Mouse (Mus musculus) limb, embryonic 14.5 days (tissue): ENCODE data around the gene D030056L22Rik. TPM values are rescaled to one million over a fixed set of nuclear protein-coding genes. Genes with fewer than 3 reads are reported as not detected.
A peak's percentile ranks its signal among the peaks of the same experiment; 100 is the strongest.

Experiments
- ATAC-seq: fragments of 200-750 bp; cut with Nextera tagmentation; 2 replicates; pipeline ENCODE4 v1.8.0; 2017; ENCODE audit warnings: low read depth, moderate number of reproducible peaks, moderate TSS enrichment; ENCODE audit not compliant: low FRiP score
- DNase-seq: peaks from one replicate; pipeline ENCODE4 v3.0.0-alpha.2; 2015; ENCODE audit warnings: low spot score
- H3K27ac ChIP-seq: fragments of 300-500 bp; sonication (generic); replicated peaks from 2 replicates; pipeline ENCODE4 v1.5.1; 2014; ENCODE audit warnings: low read depth, mild to moderate bottlenecking, low read length, moderate library complexity, mixed read lengths
- H3K27me3 ChIP-seq: fragments of 300-500 bp; sonication (generic); 2 replicates; pipeline ENCODE4 v1.6.1; 2014; ENCODE audit warnings: low read length, mixed read lengths; ENCODE audit not compliant: control insufficient read depth, insufficient read depth
- H3K36me3 ChIP-seq: fragments of 300-500 bp; sonication (generic); 2 replicates; pipeline ENCODE4 v1.6.1; 2014; ENCODE audit warnings: mild to moderate bottlenecking, low read length, moderate library complexity, mixed read lengths; ENCODE audit not compliant: control insufficient read depth, insufficient read depth
- H3K4me1 ChIP-seq: fragments of 300-500 bp; sonication (generic); 2 replicates; pipeline ENCODE4 v1.6.1; 2014; ENCODE audit warnings: antibody characterized with exemption, low read length, mixed read lengths; ENCODE audit not compliant: control insufficient read depth, insufficient read depth
- H3K4me2 ChIP-seq: fragments of 300-500 bp; sonication (generic); replicated peaks from 2 replicates; pipeline ENCODE4 v1.6.1; 2014; ENCODE audit warnings: low read depth, mild to moderate bottlenecking, low read length, moderate library complexity; ENCODE audit not compliant: severe bottlenecking
- H3K4me3 ChIP-seq: fragments of 300-500 bp; sonication (generic); replicated peaks from 2 replicates; pipeline ENCODE4 v1.5.1; 2014; ENCODE audit warnings: low read length
- H3K9ac ChIP-seq: fragments of 300-500 bp; sonication (generic); 2 replicates; pipeline ENCODE4 v1.6.1; 2014; ENCODE audit warnings: mild to moderate bottlenecking, low read depth, low read length, moderate library complexity; ENCODE audit not compliant: severe bottlenecking
- H3K9me3 ChIP-seq: fragments of 300-500 bp; sonication (generic); 2 replicates; pipeline ENCODE4 v1.6.1; 2016; ENCODE audit warnings: low read length; ENCODE audit not compliant: control insufficient read depth
- POLR2A ChIP-seq: fragments of 200-500 bp; IDR thresholded peaks from 2 replicates; pipeline ENCODE4 v1.8.0; 2012; ENCODE audit warnings: inconsistent platforms, mild to moderate bottlenecking, moderate library complexity, borderline replicate concordance; ENCODE audit not compliant: insufficient read depth, insufficient read length; ENCODE audit errors: extremely low read depth
- WGBS: fragments of 180-500 bp; shearing (Covaris S2); extraction: QIAGEN DNeasy Blood & Tissue Kit; methylation state at CpG from one replicate; pipeline ENCODE4 v1.1.7; 2014; 5-methylcytosine and 5-hydroxymethylcytosine counted together
- polyA plus RNA-seq, 2 experiments: library from polyadenylated mRNA; depleted of rRNA in 1 of 2; stranded (reverse) in 1 of 2; unstranded in 1 of 2; fragments of >200 nt; fragmentation: Nextera tagmentation in 1 of 2; extraction: Ambion mirVana in 1 of 2; gene quantifications; 2 replicates each; pipeline versions ENCODE4 v1.2.1 to v1.2.3; 2012 to 2014

D030056L22Rik gene
- polyA plus RNA-seq (2012; rRNA removed): 24.8 and 28.9 TPM in 2 replicates
- polyA plus RNA-seq (2014; fragmentation: Nextera tagmentation; extraction: Ambion mirVana): 25.8 and 26.7 TPM in 2 replicates

DNA sequence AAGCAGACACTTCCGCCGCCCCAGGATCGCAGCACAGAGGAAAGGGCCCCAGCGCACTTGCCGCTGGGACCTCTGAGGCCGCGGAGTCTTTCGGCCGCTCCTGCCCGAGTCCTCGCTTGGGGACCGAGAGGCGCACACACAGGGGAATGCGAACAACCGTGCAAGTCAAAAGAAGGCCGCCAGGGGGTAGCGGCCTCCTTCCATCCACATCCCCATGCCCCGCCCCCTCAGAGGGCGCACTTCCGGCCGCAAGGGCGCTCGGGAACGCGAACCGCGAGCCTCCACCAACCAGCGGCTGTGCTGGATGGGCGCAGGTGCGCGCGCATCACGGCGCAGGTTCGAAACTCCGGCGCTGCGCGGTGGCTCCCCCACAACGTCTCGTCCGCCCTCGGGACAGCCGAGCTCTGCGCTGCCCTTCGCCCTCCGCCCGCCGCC lies at the start of gene D030056L22Rik:
Gene D030056L22Rik, plus strand, starts transcription at position 328 of the 435 bp plus-strand sequence.
- TF ChIP-seq POLR2A: 0 out of 2 replicates have a peak, but pooled peaks have one; percentile 54
- Histone ChIP-seq H3K4me3 (peak within 1 kb of the TSS; percentile 79), H3K36me3 (peaks cover 2% of the 10 kb centered on the region), H3K9ac (peak within 1 kb of the TSS; percentile 81), H3K4me1 (peaks cover 15% of the 10 kb centered on the region), H3K27ac (peak within 1 kb of the TSS; percentile 96), H3K4me2 (peak within 1 kb of the TSS; percentile 82), H3K27me3 (no peaks in the 10 kb centered on the region), H3K9me3 (no peaks in the 10 kb centered on the region)
- ATAC-seq (peak; percentile 98), DNase-seq (peak; percentile 95)
- WGBS: 2% methylated on average over 36 of the region's 49 CpGs

DNA sequence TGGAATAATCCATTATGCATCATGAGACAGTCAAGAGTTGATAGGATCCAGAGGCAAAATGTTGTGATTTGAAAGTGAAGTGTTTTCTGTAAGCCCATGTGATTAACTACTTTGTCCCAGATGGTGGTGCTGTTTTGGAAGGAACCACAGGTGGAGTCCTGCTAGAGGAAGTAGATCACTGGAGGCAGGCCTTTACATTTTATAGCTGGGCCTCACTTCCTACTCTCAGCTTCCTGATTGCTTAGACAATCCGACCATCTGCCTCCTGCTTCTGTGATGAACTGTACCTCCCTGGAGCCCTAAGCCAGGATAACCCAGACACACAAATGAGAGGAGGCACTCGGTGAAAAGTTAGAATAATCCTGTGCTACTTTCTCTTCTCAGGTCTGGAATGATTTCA lies 49.1 kb upstream of the D030056L22Rik start:
- no peak overlapping the region for H3K4me3 ChIP-seq
- no peak overlapping the region for H3K4me2 ChIP-seq
- no peak for TF ChIP-seq POLR2A
- ATAC-seq (no peak), DNase-seq (no peak)
- no peaks in the 10 kb centered on the region for H3K9me3 ChIP-seq
- 38% methylated on average over 2 of the region's 2 CpGs for WGBS
- H3K27ac ChIP-seq: no peak overlapping the region
- no peaks in the 10 kb centered on the region for H3K4me1 ChIP-seq
- H3K9ac ChIP-seq: no peak overlapping the region
- H3K27me3 ChIP-seq: no peaks in the 10 kb centered on the region
- no peaks in the 10 kb centered on the region for H3K36me3 ChIP-seq

- no peak for ATAC-seq
- 86% methylated on average over 7 of the region's 7 CpGs for WGBS
- no peak overlapping the region for H3K27ac ChIP-seq
These were observed 46.0 kb upstream of the D030056L22Rik start for GRCm38 (mm10) chr19:18666966-18667365.

GRCm38 (mm10) chr19:18669551-18669950 lies 43.4 kb upstream of the D030056L22Rik start:
- no peak overlapping the region for H3K4me3 ChIP-seq
- 94% methylated on average over 7 of the region's 7 CpGs for WGBS
- H3K9me3 ChIP-seq: no peaks in the 10 kb centered on the region
- no peak overlapping the region for H3K27ac ChIP-seq
- TF ChIP-seq POLR2A: no peak
- no peaks in the 10 kb centered on the region for H3K36me3 ChIP-seq
- H3K4me1 ChIP-seq: peaks cover 19% of the 10 kb centered on the region
- no peak overlapping the region for H3K9ac ChIP-seq
- no peaks in the 10 kb centered on the region for H3K27me3 ChIP-seq
- H3K4me2 ChIP-seq: no peak overlapping the region
- DNase-seq: no peak
- no peak for ATAC-seq

More at GRCm38 (mm10) chr19:18666966-18667365, 46.0 kb upstream of the D030056L22Rik start:
- no peaks in the 10 kb centered on the region for H3K9me3 ChIP-seq
- H3K27me3 ChIP-seq: no peaks in the 10 kb centered on the region
- TF ChIP-seq POLR2A: no peak
- H3K36me3 ChIP-seq: no peaks in the 10 kb centered on the region
- H3K4me3 ChIP-seq: no peak overlapping the region
- no peak overlapping the region for H3K9ac ChIP-seq
- no peak for DNase-seq
- H3K4me2 ChIP-seq: no peak overlapping the region
- H3K4me1 ChIP-seq: peaks cover 4% of the 10 kb centered on the region

DNA sequence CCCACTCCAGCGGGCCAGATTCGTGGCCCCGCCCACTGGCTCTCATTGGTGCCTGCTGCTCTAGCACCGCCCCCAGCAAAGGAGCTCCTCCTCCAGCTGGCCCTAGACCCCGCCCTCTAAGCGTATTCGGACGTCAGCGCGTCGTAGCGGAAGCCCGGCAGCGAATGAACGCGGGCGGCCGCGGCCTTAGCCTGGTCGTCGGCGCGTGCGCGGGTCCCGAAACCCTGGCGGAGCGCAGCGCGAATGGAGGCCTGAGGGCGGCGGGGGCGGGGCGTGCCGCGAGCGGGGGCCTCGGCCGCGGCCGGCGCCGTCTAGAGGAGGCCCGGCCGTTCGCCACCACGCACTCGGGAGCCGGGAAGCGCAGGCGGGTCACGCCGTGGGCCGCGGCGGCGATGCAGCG lies 42.4 kb upstream of the D030056L22Rik start, which contains the start of gene Carnmt1:
Gene Carnmt1, plus strand, starts transcription at position 157 of the 400 bp plus-strand sequence.
- Histone ChIP-seq H3K9me3 (no peaks in the 10 kb centered on the region), H3K9ac (peak within 1 kb of the TSS; percentile 88), H3K27me3 (no peaks in the 10 kb centered on the region), H3K4me2 (peak within 1 kb of the TSS; percentile 75), H3K4me1 (peaks cover 19% of the 10 kb centered on the region), H3K36me3 (no peaks in the 10 kb centered on the region), H3K27ac (peak within 1 kb of the TSS; percentile 81), H3K4me3 (peak within 1 kb of the TSS; percentile 79)
- ATAC-seq (peak; percentile 98), DNase-seq (peak; percentile 99)
- no peak for TF ChIP-seq POLR2A
- 2% methylated on average over 25 of the region's 58 CpGs for WGBS
